Mouse (Mus musculus) heart, postnatal 0 days (tissue): ENCODE measurements around the gene Gipc2.

Source experiments
- CTCF ChIP-seq: IDR thresholded peaks from 2 replicates; pipeline ENCODE4 v1.5.1; 2016; ENCODE audit warnings: antibody characterized with exemption, control low read depth, low read depth
- EP300 ChIP-seq: IDR thresholded peaks from 2 replicates; pipeline ENCODE4 v1.6.1; 2016; ENCODE audit warnings: antibody characterized with exemption, low read depth

DNA sequence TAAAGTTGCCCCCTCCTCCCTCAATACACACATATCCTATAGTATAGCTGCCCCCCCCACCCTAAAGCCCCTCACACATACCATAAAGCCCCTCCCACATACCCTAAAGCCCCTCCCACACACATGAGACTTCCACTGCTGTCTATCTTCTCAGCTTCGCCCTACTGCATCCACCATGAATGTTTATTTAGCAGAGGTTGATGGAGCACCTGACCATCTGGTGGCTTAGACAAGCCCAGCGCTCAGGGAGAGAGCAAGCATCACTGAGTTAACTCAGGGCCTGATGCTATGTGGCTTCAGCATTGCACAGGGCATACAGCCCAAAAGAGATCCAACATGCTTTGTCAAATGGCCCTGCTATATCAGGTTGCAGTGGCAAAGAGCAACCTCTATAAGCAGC, 12.9 kb downstream of the Gipc2 start:
- no peak for TF ChIP-seq EP300
- TF ChIP-seq CTCF: no peak
